Mouse (Mus musculus): ENCODE measurements around the gene Atp6v1f. TPM values are rescaled to one million over a fixed set of nuclear protein-coding genes. Genes with fewer than 3 reads are reported as not detected.

Atp6v1f gene
- polyA plus RNA-seq, 1 experiment = 381 TPM

- no peak overlapping the region for H3K27ac ChIP-seq (ENCODE audit: control insufficient read depth, insufficient read depth, low read length)
- no peak for DNase-seq
- TF ChIP-seq CTCF (IDR thresholded peaks at IDR 0.05; ENCODE audit: borderline replicate concordance, control insufficient read depth, extremely low read depth, insufficient read depth, low read length, poor library complexity) (no peak), POLR2A (IDR thresholded peaks at IDR 0.05; ENCODE audit: control insufficient read depth, extremely low read depth, insufficient read depth, low read length, poor library complexity) (no peak)
- 97% methylated on average over 7 of the region's 7 CpGs for WGBS
- no peak overlapping the region for H3K4me3 ChIP-seq (ENCODE audit: control insufficient read depth, insufficient read depth, low read length)
- H3K27me3 ChIP-seq (ENCODE audit: control insufficient read depth, insufficient read depth, low read length) = no peaks in the 10 kb centered on the region
- H3K36me3 ChIP-seq (ENCODE audit: control insufficient read depth, insufficient read depth, low read length) = no peaks in the 10 kb centered on the region
- no peaks in the 10 kb centered on the region for H3K4me1 ChIP-seq (replicated peaks; ENCODE audit: control insufficient read depth, insufficient read depth, low read length)
Measured at GRCm38 (mm10) chr6:29445354-29445753, 22.2 kb upstream of the Atp6v1f start.

GRCm38 (mm10) chr6:29449858-29450257 lies 17.7 kb upstream of the Atp6v1f start:
- no peaks in the 10 kb centered on the region for H3K36me3 ChIP-seq (ENCODE audit: control insufficient read depth, insufficient read depth, low read length)

GRCm38 (mm10) chr6:29450667-29451066 lies 16.9 kb upstream of the Atp6v1f start:
- 97% methylated on average over 6 of the region's 6 CpGs for WGBS
- DNase-seq = no peak
- Histone ChIP-seq H3K36me3 (ENCODE audit: control insufficient read depth, insufficient read depth, low read length) (no peaks in the 10 kb centered on the region), H3K4me3 (ENCODE audit: control insufficient read depth, insufficient read depth, low read length) (no peak overlapping the region), H3K27me3 (ENCODE audit: control insufficient read depth, insufficient read depth, low read length) (no peaks in the 10 kb centered on the region), H3K27ac (ENCODE audit: control insufficient read depth, insufficient read depth, low read length) (no peak overlapping the region), H3K4me1 (replicated peaks; ENCODE audit: control insufficient read depth, insufficient read depth, low read length) (no peaks in the 10 kb centered on the region)
- TF ChIP-seq CTCF (IDR thresholded peaks at IDR 0.05; ENCODE audit: borderline replicate concordance, control insufficient read depth, extremely low read depth, insufficient read depth, low read length, poor library complexity) (no peak), POLR2A (IDR thresholded peaks at IDR 0.05; ENCODE audit: control insufficient read depth, extremely low read depth, insufficient read depth, low read length, poor library complexity) (no peak)

More at GRCm38 (mm10) chr6:29449858-29450257, 17.7 kb upstream of the Atp6v1f start:
- Histone ChIP-seq H3K27ac (ENCODE audit: control insufficient read depth, insufficient read depth, low read length) (no peak overlapping the region), H3K4me3 (ENCODE audit: control insufficient read depth, insufficient read depth, low read length) (no peak overlapping the region), H3K27me3 (ENCODE audit: control insufficient read depth, insufficient read depth, low read length) (no peaks in the 10 kb centered on the region), H3K4me1 (replicated peaks; ENCODE audit: control insufficient read depth, insufficient read depth, low read length) (no peaks in the 10 kb centered on the region)
- no peak for DNase-seq
- no peak for TF ChIP-seq CTCF (IDR thresholded peaks at IDR 0.05; ENCODE audit: borderline replicate concordance, control insufficient read depth, extremely low read depth, insufficient read depth, low read length, poor library complexity)
- TF ChIP-seq POLR2A (IDR thresholded peaks at IDR 0.05; ENCODE audit: control insufficient read depth, extremely low read depth, insufficient read depth, low read length, poor library complexity) = no peak
- WGBS = 35% methylated on average over 4 of the region's 4 CpGs

- Histone ChIP-seq H3K27me3 (ENCODE audit: control insufficient read depth, insufficient read depth, low read length) (no peaks in the 10 kb centered on the region), H3K4me3 (ENCODE audit: control insufficient read depth, insufficient read depth, low read length) (no peak overlapping the region), H3K36me3 (ENCODE audit: control insufficient read depth, insufficient read depth, low read length) (no peaks in the 10 kb centered on the region), H3K4me1 (replicated peaks; ENCODE audit: control insufficient read depth, insufficient read depth, low read length) (no peaks in the 10 kb centered on the region), H3K27ac (ENCODE audit: control insufficient read depth, insufficient read depth, low read length) (no peak overlapping the region)
- no peak for DNase-seq
- no peak for TF ChIP-seq POLR2A (IDR thresholded peaks at IDR 0.05; ENCODE audit: control insufficient read depth, extremely low read depth, insufficient read depth, low read length, poor library complexity)
- TF ChIP-seq CTCF (IDR thresholded peaks at IDR 0.05; ENCODE audit: borderline replicate concordance, control insufficient read depth, extremely low read depth, insufficient read depth, low read length, poor library complexity) = no peak
- WGBS = 77% methylated on average over 7 of the region's 7 CpGs
Measured at GRCm38 (mm10) chr6:29461502-29461901, 6.0 kb upstream of the Atp6v1f start.

- no peak for TF ChIP-seq POLR2A (IDR thresholded peaks at IDR 0.05; ENCODE audit: control insufficient read depth, extremely low read depth, insufficient read depth, low read length, poor library complexity)
- no peak for TF ChIP-seq CTCF (IDR thresholded peaks at IDR 0.05; ENCODE audit: borderline replicate concordance, control insufficient read depth, extremely low read depth, insufficient read depth, low read length, poor library complexity)
- Histone ChIP-seq H3K4me1 (replicated peaks; ENCODE audit: control insufficient read depth, insufficient read depth, low read length) (no peaks in the 10 kb centered on the region; the same call in 1 of the 2 replicates), H3K36me3 (ENCODE audit: control insufficient read depth, insufficient read depth, low read length) (no peaks in the 10 kb centered on the region), H3K4me3 (ENCODE audit: control insufficient read depth, insufficient read depth, low read length) (no peak overlapping the region), H3K27ac (ENCODE audit: control insufficient read depth, insufficient read depth, low read length) (no peak overlapping the region), H3K27me3 (ENCODE audit: control insufficient read depth, insufficient read depth, low read length) (no peaks in the 10 kb centered on the region)
- DNase-seq = no peak
- WGBS = 89% methylated on average over 3 of the region's 3 CpGs
Measured at GRCm38 (mm10) chr6:29463388-29463787, 4.1 kb upstream of the Atp6v1f start.

- WGBS = 93% methylated on average over 3 of the region's 3 CpGs
- Histone ChIP-seq H3K4me3 (ENCODE audit: control insufficient read depth, insufficient read depth, low read length) (no peak overlapping the region), H3K27me3 (ENCODE audit: control insufficient read depth, insufficient read depth, low read length) (no peaks in the 10 kb centered on the region), H3K4me1 (replicated peaks; ENCODE audit: control insufficient read depth, insufficient read depth, low read length) (peaks cover 8% of the 10 kb centered on the region), H3K36me3 (ENCODE audit: control insufficient read depth, insufficient read depth, low read length) (no peaks in the 10 kb centered on the region; the same call in 1 of the 2 replicates), H3K27ac (ENCODE audit: control insufficient read depth, insufficient read depth, low read length) (no peak overlapping the region)
- TF ChIP-seq CTCF (IDR thresholded peaks at IDR 0.05; ENCODE audit: borderline replicate concordance, control insufficient read depth, extremely low read depth, insufficient read depth, low read length, poor library complexity) = no peak
- TF ChIP-seq POLR2A (IDR thresholded peaks at IDR 0.05; ENCODE audit: control insufficient read depth, extremely low read depth, insufficient read depth, low read length, poor library complexity) = no peak
- no peak for DNase-seq
Measured at GRCm38 (mm10) chr6:29468851-29469250, 1.3 kb downstream of the Atp6v1f start.

GRCm38 (mm10) chr6:29471137-29471536 lies 3.6 kb downstream of the Atp6v1f start, which contains the start of gene Atp6v1fnb:
Atp6v1fnb (plus strand) TSS chr6:29471437.
- no peak for TF ChIP-seq CTCF (IDR thresholded peaks at IDR 0.05; ENCODE audit: borderline replicate concordance, control insufficient read depth, extremely low read depth, insufficient read depth, low read length, poor library complexity)
- no peak for TF ChIP-seq POLR2A (IDR thresholded peaks at IDR 0.05; ENCODE audit: control insufficient read depth, extremely low read depth, insufficient read depth, low read length, poor library complexity)
- H3K4me1 ChIP-seq (replicated peaks; ENCODE audit: control insufficient read depth, insufficient read depth, low read length) = peaks cover 17% of the 10 kb centered on the region
- no peaks in the 10 kb centered on the region for H3K27me3 ChIP-seq (ENCODE audit: control insufficient read depth, insufficient read depth, low read length)
- DNase-seq = no peak
- H3K36me3 ChIP-seq (ENCODE audit: control insufficient read depth, insufficient read depth, low read length) = no peaks in the 10 kb centered on the region; the same call in 1 of the 2 replicates
- WGBS = 94% methylated on average over 4 of the region's 4 CpGs
- H3K4me3 ChIP-seq (ENCODE audit: control insufficient read depth, insufficient read depth, low read length) = no peak within 1 kb of the TSS
- H3K27ac ChIP-seq (ENCODE audit: control insufficient read depth, insufficient read depth, low read length) = no peak within 1 kb of the TSS
